Mouse (Mus musculus): ENCODE data around the gene Gm11437. TPM values are rescaled to one million over a fixed set of nuclear protein-coding genes. Genes with fewer than 3 reads are reported as not detected.

The Gm11437 gene
- polyA plus RNA-seq, 1 experiment from 2014 or later = not detected

GRCm38 (mm10) chr11:84101182-84101581 is 66.1 kb downstream of the Gm11437 start:
- Histone ChIP-seq H3K4me2 (no peak overlapping the region), H3K9me3 (replicated peaks) (no peaks in the 10 kb centered on the region), H3K27ac (no peak overlapping the region), H3K4me3 (no peak overlapping the region), H3K9ac (no peak overlapping the region), H3K4me1 (replicated peaks) (peaks cover 7% of the 10 kb centered on the region), H3K27me3 (no peaks in the 10 kb centered on the region), H3K36me3 (peaks cover 38% of the 10 kb centered on the region)
- 0 out of 2 replicates have a peak, but pooled peaks have one; percentile 35 for ATAC-seq (replicated peaks; ENCODE audit: insufficient number of reproducible peaks, insufficient read depth, low FRiP score, low read depth)

Other genes with a start within 250 kb of the Gm11437 start
- 18.7 and 18.9 TPM in 2 replicates for gene Ddx52, start 225.4 kb downstream of the Gm11437 start, polyA plus RNA-seq (2015; fragmentation: Nextera tagmentation; extraction: Ambion mirVana)
- 6.2 and 8.8 TPM in 2 replicates for gene Synrg, start 203.0 kb downstream of the Gm11437 start, polyA plus RNA-seq (2015; fragmentation: Nextera tagmentation; extraction: Ambion mirVana)
- 4.3 and 8.9 TPM in 2 replicates for gene Dusp14, start 98.2 kb downstream of the Gm11437 start, polyA plus RNA-seq (2015; fragmentation: Nextera tagmentation; extraction: Ambion mirVana)
- gene Tada2a, start 37.9 kb downstream of the Gm11437 start, polyA plus RNA-seq (2015; fragmentation: Nextera tagmentation; extraction: Ambion mirVana) = 15.5 and 20.1 TPM in 2 replicates
- 5.9 and 7.5 TPM in 2 replicates for gene Acaca, start 37.8 kb downstream of the Gm11437 start, polyA plus RNA-seq (2015; fragmentation: Nextera tagmentation; extraction: Ambion mirVana)

Data from heart, embryonic 15.5 days (tissue).